Mouse (Mus musculus) megakaryocyte, embryonic 14.5 days (primary cell): ENCODE measurements around the gene Cd47.

ENCODE experiments used
- FLI1 ChIP-seq: IDR thresholded peaks from 2 replicates; pipeline ENCODE4 v1.6.1; 2012; ENCODE audit warnings: low read length, inconsistent platforms, mixed read lengths
- GATA1 ChIP-seq: IDR thresholded peaks from 3 replicates; pipeline ENCODE4 v1.6.1; 2012; ENCODE audit warnings: mixed read lengths, low read length, inconsistent platforms, borderline replicate concordance

DNA sequence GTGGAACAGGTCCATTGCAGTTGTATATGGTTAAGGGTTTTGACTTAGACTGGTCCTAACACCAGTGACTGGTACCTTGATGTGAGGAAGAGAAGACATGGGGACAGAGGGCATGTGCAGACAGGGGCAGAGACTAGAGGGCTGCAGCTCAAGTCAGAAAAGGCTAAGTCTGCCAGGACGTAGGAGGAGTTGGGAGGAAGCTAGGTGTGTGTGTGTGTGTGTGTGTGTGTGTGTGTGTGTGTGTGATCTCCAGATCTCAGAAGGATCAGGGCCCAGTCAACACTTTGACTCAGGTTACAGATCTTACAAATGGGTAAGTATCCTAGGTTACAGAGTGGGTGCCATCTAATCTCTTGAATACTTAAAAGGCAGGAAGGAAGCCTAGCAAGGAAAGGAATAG lies 48.3 kb downstream of the Cd47 start:
- TF ChIP-seq GATA1 (no peak), FLI1 (no peak)
